Mouse (Mus musculus) heart, postnatal 0 days (tissue): ENCODE data around the gene Magi1.

Experiments
- CTCF ChIP-seq: IDR thresholded peaks from 2 replicates; pipeline ENCODE4 v1.5.1; 2016; ENCODE audit warnings: antibody characterized with exemption, control low read depth, low read depth
- EP300 ChIP-seq: IDR thresholded peaks from 2 replicates; pipeline ENCODE4 v1.6.1; 2016; ENCODE audit warnings: antibody characterized with exemption, low read depth

- TF ChIP-seq CTCF (no peak), EP300 (no peak)
These were observed 447.1 kb downstream of the Magi1 start for GRCm38 (mm10) chr6:93836585-93836984.
